Mouse (Mus musculus) hematopoietic multipotent progenitor cell, adult 10-12 weeks (in vitro differentiated cells): Measurements from ENCODE around the gene Nxnl1. TPM values are rescaled to one million over a fixed set of nuclear protein-coding genes. Genes with fewer than 3 reads are reported as not detected.

Source experiments
- polyA plus RNA-seq: library from polyadenylated mRNA; stranded (reverse); fragments of >175 nt; gene quantifications from 2 replicates; pipeline ENCODE4 v1.2.3, GENCODE M21; 2012; ENCODE audit warnings: low replicate concordance

Gene Nxnl1
- 0.04 TPM in 1 of 2 replicates, not detected in the other for polyA plus RNA-seq

GRCm38 (mm10) chr8:71566501-71566900, at the start of gene Nxnl1:
Gene Nxnl1 (minus strand): TSS chr8:71566601.

DNA sequence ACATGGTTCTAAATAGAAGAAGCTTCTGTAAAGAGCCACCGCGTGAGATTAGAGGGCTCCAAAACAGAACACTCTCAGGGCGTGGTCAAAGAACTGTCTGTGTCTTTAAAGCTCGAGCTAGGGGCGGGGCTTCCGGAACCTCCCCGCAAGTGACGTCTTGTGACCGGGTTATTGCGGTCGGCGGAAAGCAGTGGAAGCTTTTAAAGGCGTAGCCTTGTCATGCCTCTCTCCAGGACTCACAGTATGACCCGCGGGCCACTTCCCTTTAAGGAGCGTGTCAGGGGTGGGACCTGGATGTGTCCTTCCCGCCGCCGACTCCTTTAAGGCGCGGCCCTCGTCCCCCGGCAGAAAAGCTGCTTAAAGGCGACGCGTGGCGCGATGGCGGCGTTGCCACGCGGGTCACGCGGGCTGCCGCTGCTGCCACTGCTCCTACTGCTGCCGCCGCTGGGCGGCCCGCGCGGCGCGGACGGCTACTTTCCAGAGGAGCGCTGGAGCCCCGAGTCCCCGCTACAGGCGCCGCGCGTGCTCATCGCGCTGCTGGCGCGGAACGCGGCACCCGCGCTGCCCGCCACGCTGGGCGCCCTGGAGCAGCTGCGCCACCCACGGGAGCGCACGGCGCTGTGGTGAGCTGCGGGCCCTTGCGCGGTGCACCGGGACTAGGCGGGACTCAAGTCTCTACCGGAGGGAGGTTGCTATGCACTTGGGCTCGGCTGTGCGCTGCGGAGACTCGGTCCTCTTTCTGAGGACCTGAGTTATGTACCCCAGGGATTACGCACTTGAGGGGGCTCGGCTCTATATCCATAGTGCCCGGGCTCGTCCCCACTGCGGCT, 44.6 kb upstream of the Nxnl1 start, which contains the start of gene Colgalt1:
Colgalt1 (plus strand) TSS at position 177 of the 830 bp plus-strand sequence.

GRCm38 (mm10) chr8:71597451-71597850, 31.1 kb upstream of the Nxnl1 start, which contains the start of gene Fam129c:
Gene Fam129c (plus strand): TSS chr8:71597648.

DNA sequence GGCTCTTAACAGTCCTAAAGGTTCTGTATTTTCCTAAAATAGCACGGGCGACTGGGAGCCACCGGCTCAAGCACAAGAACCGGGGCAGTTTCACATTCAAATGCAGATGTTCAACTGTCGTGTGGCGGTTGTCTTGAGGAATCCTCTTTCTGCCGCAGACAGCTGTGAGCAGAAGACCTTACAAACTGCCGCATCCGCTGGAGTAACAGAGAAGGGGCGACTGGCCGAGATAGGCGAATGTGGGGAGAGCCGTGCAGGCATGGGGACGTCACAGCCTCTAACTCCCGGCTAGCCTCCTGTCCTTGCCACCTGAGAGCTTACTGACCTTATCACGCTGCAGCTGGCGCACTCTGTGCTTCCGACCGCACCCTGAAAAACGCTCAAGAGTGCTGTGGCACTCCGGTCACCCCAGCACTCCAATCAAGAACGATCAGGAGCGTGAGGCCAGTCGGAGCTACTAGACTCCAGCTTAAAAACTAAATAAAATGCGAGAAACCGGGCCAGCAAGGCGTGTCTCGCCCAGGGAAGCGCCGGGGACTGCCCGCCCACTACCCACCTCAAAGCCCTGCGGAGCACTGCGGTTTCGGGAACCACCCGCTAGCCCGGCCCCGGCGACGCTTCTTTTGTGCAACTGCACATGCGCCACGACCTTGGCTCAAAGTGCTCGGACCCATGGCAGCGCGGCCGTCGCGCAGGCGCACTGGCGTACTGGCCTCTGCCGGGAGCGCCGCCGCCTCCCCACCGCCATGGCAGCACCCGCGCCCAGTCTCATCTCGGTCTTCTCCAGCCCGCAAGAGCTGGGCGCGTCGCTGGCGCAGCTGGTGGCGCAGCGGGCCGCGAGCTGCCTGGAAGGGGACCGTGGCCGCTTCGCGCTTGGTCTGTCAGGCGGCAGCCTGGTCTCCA, 25.3 kb upstream of the Nxnl1 start, which contains the start of gene Pgls:
Pgls (plus strand) TSS at position 706 of the 903 bp plus-strand sequence.

DNA sequence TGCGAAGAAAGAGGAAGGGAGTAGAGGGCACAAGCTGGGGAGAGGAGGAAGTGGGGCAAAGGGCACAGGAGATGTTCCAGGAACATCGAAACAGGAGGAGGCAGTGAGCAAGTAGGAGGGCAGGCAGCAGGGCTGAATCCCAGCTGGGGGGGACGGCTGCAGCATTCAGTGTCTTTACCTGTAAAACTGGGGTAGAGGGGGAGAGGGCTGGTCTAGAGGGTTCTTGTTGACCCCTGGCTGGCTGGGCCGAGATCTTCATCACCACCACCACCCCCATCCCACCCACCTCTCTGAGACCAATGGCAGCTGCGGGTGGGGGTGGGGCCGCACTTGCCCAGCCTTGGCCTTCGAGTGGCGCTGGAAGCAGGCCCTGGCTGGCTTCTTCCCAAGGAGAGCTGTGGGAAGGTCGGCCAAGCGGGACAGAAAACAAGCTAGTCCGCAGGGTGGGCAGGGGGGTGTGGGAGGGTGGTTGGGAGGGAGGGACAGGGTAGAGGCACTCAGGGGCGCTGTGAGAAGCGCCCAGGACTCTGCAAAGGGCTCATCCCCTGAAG, 2.1 kb upstream of the Nxnl1 start, which contains the start of gene Slc27a1:
Slc27a1 (plus strand) TSS at position 496 of the 551 bp plus-strand sequence.

DNA sequence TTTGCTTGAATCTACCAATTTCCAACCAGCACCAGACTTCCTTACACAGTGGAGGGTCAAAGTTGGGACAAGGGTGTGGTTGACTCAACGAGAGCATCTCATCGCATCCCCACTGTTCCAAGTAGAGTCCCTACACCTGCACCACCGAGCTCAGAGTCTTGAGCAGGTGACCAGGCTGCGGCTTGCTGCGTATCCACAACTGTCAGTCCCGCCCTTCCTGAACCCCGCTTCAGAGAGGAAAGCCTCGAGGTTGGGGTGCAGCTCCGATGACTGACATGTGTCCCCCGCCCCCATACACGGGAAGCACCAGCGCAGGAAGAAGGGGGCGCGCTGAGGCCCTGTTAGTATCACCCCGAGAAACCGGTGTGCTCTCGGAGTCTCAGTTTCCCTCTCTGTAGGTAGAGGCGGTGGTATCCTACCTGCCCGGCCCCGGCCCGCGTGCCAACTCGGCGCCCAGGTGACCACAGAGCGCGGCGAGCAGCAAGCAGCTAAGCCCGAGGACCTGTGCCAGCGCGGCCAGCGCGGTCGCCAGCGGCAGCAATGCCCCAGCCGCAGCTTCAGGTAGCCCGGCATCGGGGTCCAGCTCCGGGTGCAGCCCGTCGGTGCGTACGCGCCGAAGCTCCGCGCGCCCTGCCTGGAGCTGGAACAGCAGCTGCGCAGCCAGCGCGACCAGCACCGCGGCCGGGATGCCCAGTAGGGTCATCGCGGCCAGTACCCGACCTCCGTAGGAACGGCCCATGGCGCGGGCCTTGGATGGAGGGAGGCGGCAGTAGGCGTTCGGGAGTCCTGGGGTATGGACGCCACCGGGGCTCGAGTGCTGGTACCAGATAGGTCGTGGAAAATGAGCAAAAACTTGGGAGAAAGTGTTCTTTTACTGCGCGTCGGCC, 8.1 kb downstream of the Nxnl1 start, which contains the start of gene Tmem221:
Tmem221 (minus strand) TSS at position 801 of the 887 bp plus-strand sequence.

DNA sequence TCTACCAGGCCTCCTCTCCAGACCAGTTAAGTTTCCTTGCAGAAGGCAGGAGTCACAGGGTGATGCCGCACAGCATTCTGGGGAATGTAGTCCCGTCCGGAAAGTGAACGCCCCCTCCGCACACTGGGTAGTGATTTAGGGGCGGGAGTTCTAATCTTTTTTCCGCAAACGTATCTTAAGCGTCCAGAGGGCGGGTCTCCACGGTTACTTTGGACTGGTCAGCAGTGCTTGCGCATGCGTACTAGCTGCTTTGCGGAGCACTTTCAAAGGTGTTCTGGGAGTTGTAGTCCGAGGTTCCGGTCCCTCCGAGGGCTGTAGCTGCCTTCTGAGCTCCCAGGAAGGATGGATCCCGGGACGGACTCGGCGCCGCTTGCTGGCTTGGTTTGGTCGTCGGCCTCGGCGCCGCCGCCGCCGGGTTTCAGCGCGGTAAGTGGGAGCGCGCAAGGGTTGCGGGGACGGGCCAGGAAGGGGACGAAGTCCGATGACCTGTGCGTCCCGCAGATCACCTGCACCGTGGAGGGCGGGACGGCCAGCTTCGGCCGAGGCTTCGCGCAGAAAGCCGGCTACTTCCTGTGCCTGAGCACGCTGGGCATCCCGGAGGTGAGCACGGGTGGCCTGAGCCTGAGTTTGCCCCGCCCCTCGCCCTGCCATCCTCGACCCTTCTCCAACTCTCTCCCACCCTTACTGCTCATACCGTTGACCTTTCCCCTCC, 23.6 kb downstream of the Nxnl1 start, which contains the start of gene Mvb12a:
Mvb12a (plus strand) TSS at position 291 of the 712 bp plus-strand sequence.

DNA sequence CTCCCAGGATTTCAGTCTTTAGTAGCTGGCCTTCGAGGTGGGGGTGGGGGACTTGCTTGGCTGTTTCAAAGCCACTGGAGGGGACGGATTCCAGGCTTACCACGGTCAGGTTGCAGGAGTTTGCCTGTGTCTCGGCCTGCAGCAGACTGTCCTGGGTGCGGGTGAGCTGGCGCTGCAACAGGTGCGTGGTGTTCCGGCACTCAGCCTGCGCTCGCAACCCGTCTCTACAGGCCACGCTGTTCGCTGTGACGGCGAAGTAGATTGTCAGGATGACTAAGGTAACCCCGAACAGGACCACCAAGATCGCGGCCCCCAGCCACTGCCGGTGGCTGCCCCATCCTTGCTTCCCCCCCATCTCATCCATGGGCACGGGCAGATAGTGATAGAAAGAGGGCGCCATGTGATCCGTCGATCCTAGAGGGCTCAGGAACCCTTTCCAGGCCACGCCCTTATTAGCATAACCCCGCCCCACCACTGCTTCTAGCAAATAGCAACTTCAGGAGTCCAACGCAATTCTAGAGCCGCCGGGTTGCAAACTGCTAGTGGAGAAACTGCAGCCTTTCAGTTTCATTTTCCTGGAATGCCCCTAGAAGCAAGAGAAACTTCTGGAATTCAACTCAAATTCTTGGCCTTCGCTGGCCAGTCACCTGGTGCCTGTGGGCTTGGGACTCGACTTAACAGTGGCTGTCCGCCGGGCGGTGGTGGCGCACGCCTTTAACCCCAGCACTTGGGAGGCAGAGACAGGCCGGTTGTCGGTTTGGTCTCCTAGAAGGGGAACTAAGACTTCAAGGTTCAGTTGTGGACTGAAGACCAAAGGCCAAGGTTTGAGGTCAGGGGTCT, 29.2 kb downstream of the Nxnl1 start, which contains the start of gene Bst2:
Bst2 (minus strand) TSS at position 429 of the 840 bp plus-strand sequence.

DNA sequence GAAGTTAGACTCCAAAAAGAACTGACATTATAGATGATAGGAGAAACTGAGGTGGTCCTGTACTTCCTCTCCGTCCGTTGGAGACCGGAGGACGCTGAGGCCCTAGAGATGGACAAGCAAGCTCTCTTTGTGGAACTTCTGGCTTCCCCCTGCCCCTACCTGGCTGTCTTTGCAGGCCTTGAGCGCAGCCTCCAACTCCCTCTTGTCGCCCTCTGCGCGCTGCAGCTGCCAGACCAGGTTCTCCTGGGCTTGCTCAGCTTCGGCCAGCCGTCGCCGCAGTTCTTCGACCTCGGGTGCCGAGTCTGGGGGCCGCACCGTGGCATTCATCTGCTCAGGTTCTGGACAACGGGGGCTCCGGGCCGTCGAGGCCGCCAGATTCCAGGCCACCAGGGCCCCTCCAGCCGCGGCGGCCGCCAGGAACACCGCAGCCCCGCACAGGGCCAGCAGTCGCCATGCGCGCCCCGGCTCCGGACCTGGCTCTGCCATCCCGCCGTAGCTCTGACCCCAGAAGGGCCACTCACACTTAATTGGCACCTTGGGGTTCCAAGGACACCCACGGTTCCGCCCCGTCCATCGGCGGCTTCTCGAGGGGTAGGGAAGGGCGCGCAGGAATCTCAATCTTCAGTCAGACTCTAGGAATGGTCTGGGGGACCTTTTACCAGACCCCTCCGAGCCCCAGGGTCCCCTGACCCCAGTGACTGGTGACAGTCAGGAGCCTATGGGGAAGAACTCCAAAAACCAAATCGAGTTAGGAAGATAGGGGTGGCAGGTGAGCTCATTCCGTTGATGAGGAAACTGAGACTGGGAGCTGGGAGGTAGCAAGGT, 41.0 kb downstream of the Nxnl1 start, which contains the start of gene Ccdc194:
Ccdc194 (minus strand) TSS at position 486 of the 825 bp plus-strand sequence.

DNA sequence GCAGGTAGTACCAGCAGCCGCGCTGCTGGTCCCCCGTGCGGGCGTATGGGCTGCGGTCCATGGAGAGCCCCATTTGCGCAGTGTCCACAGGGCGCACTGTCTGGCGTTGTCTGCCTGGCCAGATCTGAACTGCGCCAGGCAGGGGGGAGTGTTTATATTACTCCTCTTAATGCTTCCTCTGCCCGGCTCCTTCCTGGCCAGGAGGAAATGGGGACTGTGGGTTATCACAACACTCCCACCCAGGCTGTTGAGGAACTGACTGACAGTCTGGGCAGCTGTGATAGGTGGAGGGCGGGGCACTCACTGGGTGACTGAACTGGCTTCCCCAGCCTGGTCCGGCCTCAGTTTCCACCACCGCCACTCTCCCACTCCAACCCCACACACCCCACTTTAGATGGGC, 54.8 kb downstream of the Nxnl1 start, which contains the start of gene Plvap:
Plvap (minus strand) TSS at position 109 of the 400 bp plus-strand sequence.

Other genes with a start within 250 kb of the Nxnl1 start
- 230 and 318 TPM in 2 replicates for gene Use1, start 199.8 kb downstream of the Nxnl1 start, polyA plus RNA-seq
- 49.5 and 128 TPM in 2 replicates for gene Ocel1, start 195.3 kb downstream of the Nxnl1 start, polyA plus RNA-seq
- 47.0 and 71.0 TPM in 2 replicates for gene Nr2f6, start 184.6 kb downstream of the Nxnl1 start, polyA plus RNA-seq
- 0.64 and 1.2 TPM in 2 replicates for gene Ushbp1, start 170.8 kb downstream of the Nxnl1 start, polyA plus RNA-seq
- 86.4 and 115 TPM in 2 replicates for gene Babam1, start 169.7 kb downstream of the Nxnl1 start, polyA plus RNA-seq
- 4.4 and 11.0 TPM in 2 replicates for gene Ankle1, start 160.6 kb downstream of the Nxnl1 start, polyA plus RNA-seq
- gene Abhd8, start 102.9 kb downstream of the Nxnl1 start, polyA plus RNA-seq = 63.5 and 128 TPM in 2 replicates
- 62.6 and 70.7 TPM in 2 replicates for gene Mrpl34, start 101.6 kb downstream of the Nxnl1 start, polyA plus RNA-seq
- gene Dda1, start 97.4 kb downstream of the Nxnl1 start, polyA plus RNA-seq = 230 and 542 TPM in 2 replicates
- gene Ano8, start 80.6 kb downstream of the Nxnl1 start, polyA plus RNA-seq = 8.3 and 23.9 TPM in 2 replicates
- gene Gtpbp3, start 78.5 kb downstream of the Nxnl1 start, polyA plus RNA-seq = 21.2 and 52.5 TPM in 2 replicates
- gene Plvap, start 54.8 kb downstream of the Nxnl1 start, polyA plus RNA-seq = 7.0 and 42.5 TPM in 2 replicates
- 0.10 TPM in 1 of 2 replicates, not detected in the other for gene Ccdc194, start 40.9 kb downstream of the Nxnl1 start, polyA plus RNA-seq
- 136 and 509 TPM in 2 replicates for gene Bst2, start 29.1 kb downstream of the Nxnl1 start, polyA plus RNA-seq
- 126 and 231 TPM in 2 replicates for gene Mvb12a, start 23.7 kb downstream of the Nxnl1 start, polyA plus RNA-seq
- 0.84 and 2.7 TPM in 2 replicates for gene Tmem221, start 7.7 kb downstream of the Nxnl1 start, polyA plus RNA-seq
- gene Slc27a1, start 2.3 kb upstream of the Nxnl1 start, polyA plus RNA-seq = 14.2 and 19.8 TPM in 2 replicates
- gene Pgls, start 25.6 kb upstream of the Nxnl1 start, polyA plus RNA-seq = 279 and 289 TPM in 2 replicates
- 109 and 215 TPM in 2 replicates for gene Fam129c, start 31.0 kb upstream of the Nxnl1 start, polyA plus RNA-seq
- 60.9 and 103 TPM in 2 replicates for gene Colgalt1, start 44.4 kb upstream of the Nxnl1 start, polyA plus RNA-seq
- gene Unc13a, start 105.2 kb upstream of the Nxnl1 start, polyA plus RNA-seq = 0.42 and 0.58 TPM in 2 replicates
- 114 and 286 TPM in 2 replicates for gene Jak3, start 109.7 kb upstream of the Nxnl1 start, polyA plus RNA-seq
- gene Insl3, start 122.6 kb upstream of the Nxnl1 start, polyA plus RNA-seq = 77.9 and 105 TPM in 2 replicates
- gene B3gnt3, start 135.2 kb upstream of the Nxnl1 start, polyA plus RNA-seq = 0.63 and 2.8 TPM in 2 replicates
- gene Fcho1, start 159.1 kb upstream of the Nxnl1 start, polyA plus RNA-seq = 265 and 572 TPM in 2 replicates